Mouse (Mus musculus): ENCODE measurements around the gene Klk6.

DNA sequence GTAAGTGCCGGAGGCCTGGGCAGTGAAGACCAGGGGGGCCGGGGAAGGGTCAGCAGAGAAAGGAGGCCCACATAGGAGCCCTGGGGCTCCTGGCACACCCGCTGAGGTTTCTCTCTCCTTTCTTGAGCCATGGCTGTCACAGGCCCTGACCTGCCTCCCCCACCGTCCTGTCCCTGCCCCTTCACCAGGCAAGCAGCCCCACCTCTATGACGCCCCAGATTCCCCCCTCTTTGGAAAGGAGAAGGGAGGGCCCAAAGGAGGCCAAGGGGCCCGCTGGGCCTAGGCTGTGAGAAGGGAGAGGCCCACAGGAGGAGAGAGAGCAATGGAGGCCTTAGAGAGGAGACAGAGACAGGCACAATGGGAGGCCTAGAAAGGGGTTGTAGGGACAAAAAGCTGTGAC lies 49.5 kb upstream of the Klk6 start:
- no peak for TF ChIP-seq POLR2A (IDR thresholded peaks at IDR 0.05; ENCODE audit: control insufficient read depth, low read depth, low read length)
- TF ChIP-seq CTCF (IDR thresholded peaks at IDR 0.05; ENCODE audit: control insufficient read depth, insufficient read depth, insufficient replicate concordance, low read depth, low read length) = no peak

All from testis, adult 2 months (tissue).